Mouse (Mus musculus) lung, embryonic 15.5 days (tissue): ENCODE results near the gene Foxn2. TPM values are rescaled to one million over a fixed set of nuclear protein-coding genes. Genes with fewer than 3 reads are reported as not detected.
"Not testable (repeated sequence)": the region's sequence is repeated elsewhere in the genome, so short reads cannot be mapped to it uniquely, and the experiment has no call there.

Experiments
- ATAC-seq: fragments of 200-750 bp; cut with Nextera tagmentation; 2 replicates; pipeline ENCODE4 v1.8.0; 2017; ENCODE audit warnings: moderate number of reproducible peaks, borderline replicate concordance; ENCODE audit not compliant: low FRiP score, low TSS enrichment; ENCODE audit errors: extremely low read depth
- H3K27ac ChIP-seq: fragments of 300-500 bp; sonication (generic); 2 replicates; pipeline ENCODE4 v1.5.1; 2015; ENCODE audit warnings: moderate library complexity, mild to moderate bottlenecking, inconsistent platforms
- H3K27me3 ChIP-seq: fragments of 300-500 bp; sonication (generic); 2 replicates; pipeline ENCODE4 v1.6.1; 2015; ENCODE audit warnings: inconsistent platforms
- H3K36me3 ChIP-seq: fragments of 300-500 bp; sonication (generic); 2 replicates; pipeline ENCODE4 v1.6.1; 2015; ENCODE audit warnings: inconsistent platforms
- H3K4me1 ChIP-seq: fragments of 300-500 bp; sonication (generic); 2 replicates; pipeline ENCODE4 v1.6.1; 2015; ENCODE audit warnings: inconsistent platforms
- H3K4me2 ChIP-seq: fragments of 300-500 bp; sonication (generic); 2 replicates; pipeline ENCODE4 v1.6.1; 2015; ENCODE audit warnings: inconsistent platforms, mild to moderate bottlenecking, moderate library complexity
- H3K4me3 ChIP-seq: fragments of 300-500 bp; sonication (generic); 2 replicates; pipeline ENCODE4 v1.5.1; 2015; ENCODE audit warnings: mild to moderate bottlenecking, inconsistent platforms
- H3K9ac ChIP-seq: fragments of 300-500 bp; sonication (generic); 2 replicates; pipeline ENCODE4 v1.6.1; 2015; ENCODE audit warnings: inconsistent platforms
- H3K9me3 ChIP-seq: fragments of 300-500 bp; sonication (generic); 2 replicates; pipeline ENCODE4 v1.6.1; 2016; ENCODE audit warnings: inconsistent platforms
- WGBS: fragments of 180-500 bp; shearing (Covaris S2); methylation state at CpG from one replicate; pipeline ENCODE4 v1.1.7; 2015; 5-methylcytosine and 5-hydroxymethylcytosine counted together
- polyA plus RNA-seq: library from polyadenylated mRNA; unstranded; fragments of >200 nt; fragmentation: Nextera tagmentation; extraction: Ambion mirVana; gene quantifications from 2 replicates; pipeline ENCODE4 v1.2.1, GENCODE M21; 2015

Foxn2 gene
- polyA plus RNA-seq, 1 experiment from 2014 or later, result 20.5 TPM

- Histone ChIP-seq H3K27me3 (no peaks in the 10 kb centered on the region), H3K4me3 (peak overlapping the region; percentile 23), H3K4me2 (peak overlapping the region; percentile 45), H3K4me1 (peaks cover 9% of the 10 kb centered on the region; the same call in 1 of the 2 replicates), H3K27ac (no peak overlapping the region), H3K9me3 (no peaks in the 10 kb centered on the region), H3K9ac (no peak overlapping the region), H3K36me3 (no peaks in the 10 kb centered on the region)
- 34% methylated on average over 6 of the region's 6 CpGs for WGBS
- no peak for ATAC-seq
Measured at GRCm38 (mm10) chr17:88442661-88443060, 2.1 kb downstream of the Foxn2 start.

DNA sequence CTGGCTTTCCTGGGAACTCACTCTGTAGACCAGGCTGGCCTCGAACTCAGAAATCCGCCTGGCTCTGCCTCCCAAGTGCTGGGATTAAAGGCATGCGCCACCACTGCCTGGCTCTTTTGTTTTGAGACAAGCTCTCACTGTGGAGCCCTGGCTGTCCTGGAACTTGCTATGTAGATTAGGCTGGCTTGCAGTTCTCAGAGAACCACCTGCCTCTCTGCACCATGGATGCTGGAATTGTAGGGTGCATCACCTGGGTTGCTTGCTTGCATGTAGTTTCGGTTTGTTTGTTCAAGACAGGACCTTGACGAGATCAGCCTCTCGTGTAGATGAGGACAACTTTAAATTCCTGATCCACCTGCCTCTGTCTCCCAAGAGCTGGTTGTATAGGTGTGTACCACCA lies 2.7 kb downstream of the Foxn2 start:
- no peak overlapping the region for H3K27ac ChIP-seq
- H3K4me1 ChIP-seq, result peaks cover 9% of the 10 kb centered on the region; the same call in 1 of the 2 replicates
- WGBS, result 80% methylated on average over 6 of the region's 6 CpGs
- H3K9ac ChIP-seq, result no peak overlapping the region
- no peaks in the 10 kb centered on the region for H3K9me3 ChIP-seq
- ATAC-seq, result no peak
- H3K36me3 ChIP-seq, result no peaks in the 10 kb centered on the region
- peak overlapping the region; percentile 45 for H3K4me2 ChIP-seq
- no peak overlapping the region for H3K4me3 ChIP-seq
- H3K27me3 ChIP-seq, result no peaks in the 10 kb centered on the region

DNA sequence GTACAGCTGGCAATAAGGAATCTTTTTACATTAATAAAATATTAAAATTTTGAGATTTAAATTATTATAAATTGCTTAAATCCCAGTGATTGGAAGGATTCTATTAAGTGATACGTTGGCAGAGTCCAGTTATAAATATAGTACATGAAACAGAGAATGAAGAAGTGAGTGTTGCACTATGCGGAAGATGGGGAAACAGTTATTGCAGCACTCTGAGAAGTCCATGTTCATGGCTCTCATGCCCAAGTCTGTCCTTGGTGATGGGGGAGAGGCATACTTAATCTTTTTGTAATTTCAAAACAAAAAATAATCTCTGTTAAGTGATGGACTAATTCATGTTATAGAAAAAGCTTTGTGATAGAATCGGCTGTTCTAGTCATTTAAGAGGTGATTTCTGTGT lies 17.6 kb downstream of the Foxn2 start:
- 89% methylated on average over 3 of the region's 3 CpGs for WGBS
- no peak overlapping the region for H3K4me2 ChIP-seq
- no peak overlapping the region for H3K27ac ChIP-seq
- no peaks in the 10 kb centered on the region for H3K27me3 ChIP-seq
- H3K36me3 ChIP-seq, result no peaks in the 10 kb centered on the region
- ATAC-seq, result no peak
- no peak overlapping the region for H3K9ac ChIP-seq
- H3K4me1 ChIP-seq, result peaks cover 6% of the 10 kb centered on the region; the same call in 1 of the 2 replicates
- H3K4me3 ChIP-seq, result no peak overlapping the region
- H3K9me3 ChIP-seq, result no peaks in the 10 kb centered on the region

GRCm38 (mm10) chr17:88459516-88459915 lies 19.0 kb downstream of the Foxn2 start:
- H3K9ac ChIP-seq, result no peak overlapping the region
- H3K36me3 ChIP-seq, result no peaks in the 10 kb centered on the region
- no peaks in the 10 kb centered on the region for H3K27me3 ChIP-seq
- no peaks in the 10 kb centered on the region for H3K9me3 ChIP-seq
- no peak for ATAC-seq
- peaks cover 6% of the 10 kb centered on the region; the same call in 1 of the 2 replicates for H3K4me1 ChIP-seq
- H3K27ac ChIP-seq, result no peak overlapping the region
- no peak overlapping the region for H3K4me2 ChIP-seq
- 17% methylated on average over 2 of the region's 2 CpGs for WGBS
- no peak overlapping the region for H3K4me3 ChIP-seq

DNA sequence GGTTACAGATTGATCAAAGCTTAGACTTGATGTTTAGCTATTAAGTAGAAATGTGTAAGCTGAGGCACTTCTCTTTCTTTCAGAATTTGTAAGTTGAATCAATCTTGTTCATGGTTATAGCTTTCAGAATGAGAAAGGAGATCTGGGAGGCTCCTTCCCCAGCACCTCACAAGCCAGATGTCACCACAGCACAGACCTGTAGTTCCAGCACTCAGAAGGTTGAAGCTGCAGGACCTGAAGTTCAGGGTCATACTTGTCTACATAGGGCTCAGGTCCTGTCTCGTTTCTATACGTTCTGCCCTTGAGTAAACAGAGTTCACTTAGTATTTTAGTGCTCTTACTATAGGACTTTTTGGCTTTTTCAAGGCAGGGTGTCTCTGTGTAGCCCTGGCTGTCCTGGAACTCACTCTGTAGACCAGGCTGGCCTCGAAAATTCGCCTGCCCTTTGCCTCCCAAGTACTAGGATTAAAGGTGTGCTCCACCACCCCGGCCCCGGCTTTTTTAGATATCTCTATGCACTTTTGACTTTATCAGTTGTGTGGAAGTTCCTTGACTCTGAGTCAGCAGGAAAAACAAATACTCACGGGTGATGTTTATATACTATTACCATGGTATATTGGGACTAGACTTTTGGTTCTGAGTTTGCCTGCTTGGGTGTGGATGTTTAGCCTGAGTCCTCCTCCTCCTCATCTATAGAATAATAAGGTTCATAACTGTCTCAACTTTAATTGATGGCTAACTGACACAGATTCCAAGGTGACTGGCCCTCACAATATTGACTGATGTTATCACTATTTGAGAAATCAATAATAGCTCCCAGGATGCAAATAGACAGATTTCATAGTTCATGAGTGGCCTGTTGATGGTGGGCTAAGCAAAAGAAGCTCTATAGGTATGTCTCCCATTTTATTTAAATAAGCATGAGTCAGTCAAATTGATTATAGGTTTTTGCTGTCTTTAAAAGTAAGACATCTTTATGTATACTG lies 19.7 kb downstream of the Foxn2 start:
- Histone ChIP-seq H3K4me1 (peaks cover 6% of the 10 kb centered on the region; the same call in 1 of the 2 replicates), H3K4me2 (no peak overlapping the region), H3K9ac (no peak overlapping the region), H3K27me3 (no peaks in the 10 kb centered on the region), H3K4me3 (no peak overlapping the region), H3K27ac (no peak overlapping the region), H3K9me3 (no peaks in the 10 kb centered on the region), H3K36me3 (no peaks in the 10 kb centered on the region)
- ATAC-seq, result no peak
- 45% methylated on average over 7 of the region's 7 CpGs for WGBS

DNA sequence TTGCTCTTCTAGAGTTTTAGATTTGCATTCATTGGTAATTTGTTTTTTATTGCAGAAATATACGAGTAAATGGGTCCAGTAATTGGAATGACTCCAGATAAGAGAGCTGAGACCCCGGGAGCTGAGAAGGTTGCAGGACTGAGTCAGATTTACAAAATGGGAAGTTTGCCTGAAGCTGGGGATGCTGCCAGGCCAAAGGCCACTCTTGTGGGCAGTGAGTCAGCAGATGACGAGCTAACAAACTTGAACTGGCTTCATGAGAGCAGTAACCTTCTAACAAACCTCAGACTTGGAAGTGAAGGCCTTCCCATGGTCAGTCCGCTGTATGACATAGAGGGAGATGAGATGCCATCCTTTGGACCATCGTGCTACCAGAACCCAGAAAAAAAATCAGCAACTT lies 22.1 kb downstream of the Foxn2 start:
- no peaks in the 10 kb centered on the region for H3K27me3 ChIP-seq
- H3K27ac ChIP-seq, result no peak overlapping the region
- 58% methylated on average over 5 of the region's 5 CpGs for WGBS
- 0 out of 2 replicates have a peak, but pooled peaks cover 1% of the 10 kb centered on the region for H3K36me3 ChIP-seq
- no peak overlapping the region for H3K4me2 ChIP-seq
- no peak overlapping the region for H3K9ac ChIP-seq
- H3K9me3 ChIP-seq, result no peaks in the 10 kb centered on the region
- no peak overlapping the region for H3K4me3 ChIP-seq
- peaks cover 6% of the 10 kb centered on the region; the same call in 1 of the 2 replicates for H3K4me1 ChIP-seq
- ATAC-seq, result no peak

- H3K4me1 ChIP-seq, result peaks cover 6% of the 10 kb centered on the region; the same call in 1 of the 2 replicates
- no peaks in the 10 kb centered on the region for H3K9me3 ChIP-seq
- H3K36me3 ChIP-seq, result peaks cover 24% of the 10 kb centered on the region
- H3K4me2 ChIP-seq, result no peak overlapping the region
- no peak overlapping the region for H3K9ac ChIP-seq
- no peak overlapping the region for H3K4me3 ChIP-seq
- H3K27me3 ChIP-seq, result no peaks in the 10 kb centered on the region
- WGBS, result 52% methylated on average over 1 of the region's 1 CpGs
- H3K27ac ChIP-seq, result no peak overlapping the region
- ATAC-seq, result no peak
Measured at GRCm38 (mm10) chr17:88466591-88466990, 26.1 kb downstream of the Foxn2 start.

- 95% methylated on average over 6 of the region's 6 CpGs for WGBS
- H3K9me3 ChIP-seq, result no peaks in the 10 kb centered on the region
- no peak overlapping the region for H3K27ac ChIP-seq
- H3K27me3 ChIP-seq, result no peaks in the 10 kb centered on the region
- no peak overlapping the region for H3K9ac ChIP-seq
- H3K4me3 ChIP-seq, result no peak overlapping the region
- H3K4me2 ChIP-seq, result no peak overlapping the region
- ATAC-seq, result no peak
- H3K36me3 ChIP-seq, result peaks cover 30% of the 10 kb centered on the region
- H3K4me1 ChIP-seq, result peaks cover 4% of the 10 kb centered on the region; the same call in 1 of the 2 replicates
Measured at GRCm38 (mm10) chr17:88467696-88468095, 27.2 kb downstream of the Foxn2 start.

DNA sequence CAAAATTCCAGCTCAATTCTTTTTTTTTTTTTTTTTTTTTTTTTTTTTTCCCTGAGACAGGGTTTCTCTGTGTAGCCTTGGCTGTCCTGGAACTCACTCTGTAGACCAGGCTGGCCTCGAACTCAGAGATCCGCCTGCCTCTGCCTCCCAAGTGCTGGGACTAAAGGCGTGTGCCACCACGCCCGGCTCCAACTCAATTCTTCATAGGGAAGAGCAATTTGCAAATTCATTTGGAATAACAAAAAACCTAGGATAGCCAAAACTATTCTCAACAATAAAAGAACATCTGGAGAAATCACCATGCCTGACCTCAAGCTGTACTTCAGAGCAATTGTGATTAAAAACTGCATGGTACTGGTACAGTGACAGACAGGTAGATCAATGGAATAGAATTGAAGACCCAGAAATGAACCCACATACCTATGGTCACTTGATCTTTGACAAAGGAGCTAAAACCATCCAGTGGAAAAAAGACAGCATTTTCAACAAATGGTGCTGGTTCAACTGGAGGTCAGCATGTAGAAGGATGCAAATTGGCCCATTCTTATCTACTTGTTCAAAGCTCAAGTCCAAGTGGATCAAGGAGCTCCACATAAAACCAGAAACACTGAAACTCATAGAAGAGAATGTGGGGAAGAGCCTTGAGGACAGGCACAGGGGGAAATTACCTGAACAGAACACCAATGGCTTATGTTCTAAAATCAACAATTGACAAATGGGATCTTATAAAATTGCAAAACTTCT lies 28.3 kb downstream of the Foxn2 start:
- H3K4me1 ChIP-seq, ATAC-seq, H3K4me2 ChIP-seq, H3K9me3 ChIP-seq, H3K4me3 ChIP-seq, H3K9ac ChIP-seq, H3K27ac ChIP-seq, H3K27me3 ChIP-seq: not testable (repeated sequence)
- WGBS, result 99% methylated on average over 5 of the region's 5 CpGs
- H3K36me3 ChIP-seq, result peaks cover 30% of the 10 kb centered on the region

DNA sequence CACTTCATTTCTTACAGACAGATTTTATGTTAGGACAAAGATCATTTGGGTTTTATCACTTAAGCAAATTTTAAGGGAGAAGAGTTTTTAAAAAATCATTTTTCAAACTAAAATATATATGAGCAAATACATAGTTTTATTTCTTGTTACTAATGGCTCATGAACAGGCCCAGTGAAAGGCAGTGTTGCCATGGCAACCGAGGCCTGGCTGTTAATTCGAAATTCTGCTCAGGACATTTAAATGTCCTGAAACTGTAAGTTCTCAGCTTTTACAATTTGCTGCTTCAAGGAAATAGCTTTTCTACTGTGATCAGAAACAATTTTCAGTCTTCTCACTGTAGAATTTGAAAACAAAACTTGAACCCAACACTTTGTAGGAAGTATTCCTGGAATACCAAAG lies 33.3 kb downstream of the Foxn2 start:
- H3K36me3 ChIP-seq, result peaks cover 31% of the 10 kb centered on the region
- 63% methylated on average over 2 of the region's 2 CpGs for WGBS

DNA sequence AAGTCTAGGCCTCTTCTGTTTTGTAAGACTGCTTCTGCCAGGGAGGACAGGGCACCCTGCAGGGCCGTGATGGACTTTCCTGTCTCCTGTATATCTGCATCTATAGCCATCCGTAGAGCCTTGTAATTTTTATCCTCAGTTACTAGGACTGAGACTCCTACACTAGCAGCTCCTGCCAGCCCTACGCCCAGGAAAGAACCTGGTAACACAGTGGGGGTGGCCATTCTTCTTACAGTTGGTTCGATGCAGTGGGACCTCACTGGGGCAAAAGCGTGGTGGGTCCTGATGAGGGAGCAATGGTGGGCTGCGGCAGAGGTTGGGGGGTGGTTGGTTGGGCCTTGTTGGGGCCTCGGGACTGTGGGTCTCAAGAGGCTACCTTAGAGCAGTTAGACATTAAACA lies 36.7 kb downstream of the Foxn2 start:
- WGBS, result 95% methylated on average over 7 of the region's 7 CpGs
- ATAC-seq, result no peak

More for the DNA sequence above, 33.3 kb downstream of the Foxn2 start:
- Histone ChIP-seq H3K4me1 (no peaks in the 10 kb centered on the region), H3K9ac (no peak overlapping the region), H3K4me3 (no peak overlapping the region), H3K27ac (no peak overlapping the region), H3K27me3 (no peaks in the 10 kb centered on the region), H3K4me2 (no peak overlapping the region), H3K9me3 (no peaks in the 10 kb centered on the region)
- no peak for ATAC-seq

GRCm38 (mm10) chr17:88477699-88478098 lies 37.2 kb downstream of the Foxn2 start:
- Histone ChIP-seq H3K4me1 (no peaks in the 10 kb centered on the region), H3K4me2 (no peak overlapping the region), H3K9me3 (no peaks in the 10 kb centered on the region), H3K27me3 (no peaks in the 10 kb centered on the region), H3K27ac (no peak overlapping the region), H3K4me3 (no peak overlapping the region), H3K9ac (no peak overlapping the region), H3K36me3 (peaks cover 13% of the 10 kb centered on the region)
- ATAC-seq, result no peak

More for the DNA sequence above, 36.7 kb downstream of the Foxn2 start:
- Histone ChIP-seq H3K27ac (no peak overlapping the region), H3K9ac (no peak overlapping the region), H3K4me3 (no peak overlapping the region), H3K4me1 (no peaks in the 10 kb centered on the region), H3K27me3 (no peaks in the 10 kb centered on the region), H3K4me2 (no peak overlapping the region), H3K36me3 (peaks cover 14% of the 10 kb centered on the region), H3K9me3 (no peaks in the 10 kb centered on the region)
